Comparison of ENCODE assay signal across 18 mouse cellular contexts in genomic region chr5:63755938-63756337, GRCm38 (mm10). TPM values are rescaled to one million over a fixed set of nuclear protein-coding genes. Genes with fewer than 3 reads are reported as not detected.
DNase-seq lines count a peak whose midpoint lies in the region; TF ChIP-seq lines count a peak whose summit lies in the region.
"Had no signal": no experiment of that assay in that cellular context is flagged by ENCODE, and none has a peak within 500 bp of the region (broad histone marks: within the 10 kb centered on the region; RNA-seq: fewer than 3 reads in every experiment).

No protein-coding gene starts in this region.

- no peak overlapping the region for H3K4me3 ChIP-seq in myocyte
- H3K4me3 ChIP-seq: embryonic facial prominence, embryonic 15.5 days; erythroblast, embryonic 14.5 days; forebrain, embryonic 10.5 days; hindbrain, embryonic 15.5 days had no signal

- H3K79me2 ChIP-seq in myocyte (ENCODE audit: control insufficient read depth, insufficient read depth), result no peaks in the 10 kb centered on the region

- no peak overlapping the region for H3ac ChIP-seq in myocyte (ENCODE audit: control insufficient read depth, insufficient read length)

- no peaks in the 10 kb centered on the region for H3K36me3 ChIP-seq in myocyte (ENCODE audit: control insufficient read depth, insufficient read depth)
- H3K36me3 ChIP-seq: embryonic facial prominence, embryonic 15.5 days; forebrain, embryonic 10.5 days; G1E; hindbrain, embryonic 15.5 days had no signal

- no peak for TF ChIP-seq POLR2A in myocyte (IDR thresholded peaks at IDR 0.05; ENCODE audit: insufficient read length, low read depth)

- peak overlapping the region; percentile 35 for H3K4me2 ChIP-seq in myocyte (ENCODE audit: low read depth)
- H3K4me2 ChIP-seq: embryonic facial prominence, embryonic 15.5 days; hindbrain, embryonic 15.5 days had no signal

- peak; percentile 31 for DNase-seq in 416B (ENCODE audit: low read depth)
- peak; percentile 32 for DNase-seq in CD4-positive helper T cell, adult 2 months (ENCODE audit: low read depth, low spot score)
- DNase-seq in T-cell, adult 2 months (ENCODE audit: low spot score), result peak; percentile 3
- no peak for DNase-seq in layer of hippocampus, adult 8-10 months (ENCODE audit: low spot score in 2 of 2)
- DNase-seq in right cerebral cortex, postnatal 14 days, result no peak
- no peak for DNase-seq in heart, postnatal 25 days (ENCODE audit: low spot score)
- DNase-seq: adrenal gland, postnatal 25 days; cerebellum, adult 2 months; cerebellum, postnatal 10 days; gastrocnemius, postnatal 36 days; heart, adult 11 months; heart, postnatal 14 days had no signal

- no peaks in the 10 kb centered on the region for H3K27me3 ChIP-seq in myocyte (ENCODE audit: control insufficient read depth, insufficient read depth, insufficient read length)
- H3K27me3 ChIP-seq: embryonic facial prominence, embryonic 15.5 days; hindbrain, embryonic 15.5 days had no signal

- intact Hi-C loops in heart, postnatal 25 days (cut with DNase I), result no loop called here

TF ChIP-seq in myocyte, 11 proteins besides CTCF, POLR2A, EP300 and RAD21:
- no peak for TF ChIP-seq TCF3 (IDR thresholded peaks at IDR 0.05; ENCODE audit: insufficient read length, low read depth)
- TF ChIP-seq REST (IDR thresholded peaks at IDR 0.05; ENCODE audit: insufficient read depth, insufficient read length), result no peak
- no peak for TF ChIP-seq POLR2AphosphoS2 (IDR thresholded peaks at IDR 0.05; ENCODE audit: insufficient read length, low read depth)
- no peak for TF ChIP-seq MAX (IDR thresholded peaks at IDR 0.05; ENCODE audit: low read depth)
- TF ChIP-seq CEBPB (IDR thresholded peaks at IDR 0.05; ENCODE audit: insufficient read depth, poor library complexity, severe bottlenecking), result no peak
- TF ChIP-seq E2F4 (IDR thresholded peaks at IDR 0.05; ENCODE audit: insufficient read depth), result no peak
- TF ChIP-seq MYOG (IDR thresholded peaks at IDR 0.05; ENCODE audit: control insufficient read depth in 1 of 3, insufficient read depth in 1 of 3, insufficient read length in 2 of 3, low read depth in 2 of 3), result no peak
- TF ChIP-seq USF1 (IDR thresholded peaks at IDR 0.05; ENCODE audit: low read depth), result no peak
- no peak for TF ChIP-seq TCF12 (IDR thresholded peaks at IDR 0.05; ENCODE audit: insufficient read depth, poor library complexity, severe bottlenecking)

RNA-seq across cellular contexts. Expression of gene 0610040J01Rik, which starts 56.2 kb away (rescaled TPM):
- not detected for polyA plus RNA-seq in myocyte (2012; fragmentation: generic; extraction: Trizol)
- total RNA-seq in layer of hippocampus, adult 8-10 months (2022), result 1 to 10 TPM; 3.5 to 5.6 (median 4.5) TPM
- total RNA-seq in heart, postnatal 25 days (2021), result 1 to 10 TPM; 2.1 TPM
- total RNA-seq: G1E had no signal
- polyA plus RNA-seq: G1E had no signal

Comparison
In these comparisons a context has a peak if more than half of its experiments do, and no peak if none do; other contexts are left out.
1. DNase-seq: peak in 416B (single experiment), CD4-positive helper T cell, adult 2 months (single experiment) and T-cell, adult 2 months (single experiment); none in layer of hippocampus, adult 8-10 months (0 of 2), right cerebral cortex, postnatal 14 days (single experiment) and heart, postnatal 25 days (single experiment).